25 mouse cellular contexts compared by ENCODE assay signal in the genomic region with DNA sequence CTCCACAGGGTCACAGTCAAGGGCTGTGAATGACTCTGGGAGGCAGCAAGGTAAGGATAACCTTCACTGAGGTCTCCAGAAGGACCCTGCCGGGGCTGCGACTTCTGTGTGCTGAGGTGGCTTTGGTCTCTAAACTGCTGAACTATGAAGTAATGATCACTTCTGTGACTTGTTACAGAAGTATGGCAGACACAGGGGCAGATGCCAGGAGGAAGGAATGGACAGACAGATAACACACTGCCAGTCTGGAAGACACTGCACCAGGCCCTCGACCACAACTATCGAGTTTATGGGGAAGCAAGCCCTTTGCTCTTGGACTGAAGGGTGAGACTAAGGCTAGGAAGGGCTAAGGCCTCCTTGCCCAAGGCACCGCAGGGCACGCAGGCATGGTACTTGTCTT. TPM values are rescaled to one million over a fixed set of nuclear protein-coding genes. Genes with fewer than 3 reads are reported as not detected.
DNase-seq lines count a peak whose midpoint lies in the region; ATAC-seq and TF ChIP-seq lines count a peak whose summit lies in the region.
"Had no signal": no experiment of that assay in that cellular context is flagged by ENCODE, and none has a peak within 500 bp of the region (broad histone marks: within the 10 kb centered on the region; RNA-seq: fewer than 3 reads in every experiment).

No protein-coding gene starts in this region.

- no peaks in the 10 kb centered on the region for H3K9me3 ChIP-seq in midbrain, embryonic 13.5 days
- H3K9me3 ChIP-seq in midbrain, embryonic 14.5 days (ENCODE audit: control insufficient read depth, low read length) = no peaks in the 10 kb centered on the region
- H3K9me3 ChIP-seq: embryonic facial prominence, embryonic 15.5 days; forebrain, embryonic 10.5 days; heart, embryonic 12.5 days; hindbrain, embryonic 10.5 days had no signal

- DNase-seq in adrenal gland, postnatal 14 days = peak; percentile 29
- DNase-seq in adrenal gland, postnatal 25 days = no peak
- DNase-seq in midbrain, embryonic 14.5 days = no peak
- no peak for DNase-seq in urinary bladder, postnatal 10 days (ENCODE audit: low spot score)
- DNase-seq in yolk sac, embryonic 10.5 days (ENCODE audit: low spot score) = no peak
- DNase-seq: cerebellum, adult 11-12 months; cerebellum, adult 9-10 months; cerebellum, postnatal 25 days; gastrocnemius, adult 2 months; gastrocnemius, postnatal 25 days had no signal

- no peak for TF ChIP-seq CTCF in bone marrow, adult 2 months (IDR thresholded peaks at IDR 0.05; ENCODE audit: control insufficient read depth, insufficient read depth, low read length)

- peaks cover 5% of the 10 kb centered on the region for H3K27me3 ChIP-seq in midbrain, embryonic 13.5 days
- H3K27me3 ChIP-seq in midbrain, embryonic 14.5 days (ENCODE audit: control insufficient read depth, insufficient read depth, low read length) = 0 out of 2 replicates have a peak, but pooled peaks cover 1% of the 10 kb centered on the region

- no peak overlapping the region for H3K4me3 ChIP-seq in midbrain, embryonic 13.5 days (replicated peaks)
- H3K4me3 ChIP-seq in midbrain, embryonic 14.5 days (replicated peaks; ENCODE audit: low read depth, low read length) = no peak overlapping the region
- no peak overlapping the region for H3K4me3 ChIP-seq in bone marrow, adult 2 months (replicated peaks; ENCODE audit: control insufficient read depth, low read depth, low read length)
- H3K4me3 ChIP-seq: embryonic facial prominence, embryonic 15.5 days; erythroblast, embryonic 14.5 days; forebrain, embryonic 10.5 days; gastrocnemius, adult 2 months; heart, embryonic 12.5 days; hindbrain, embryonic 10.5 days had no signal

- no peak for TF ChIP-seq POLR2A in bone marrow, adult 2 months (IDR thresholded peaks at IDR 0.05; ENCODE audit: borderline replicate concordance, control insufficient read depth, low read depth, low read length)

- peak overlapping the region; percentile 8; the same call in 1 of the 2 replicates for H3K9ac ChIP-seq in midbrain, embryonic 13.5 days (replicated peaks)
- H3K9ac ChIP-seq in midbrain, embryonic 14.5 days (replicated peaks; ENCODE audit: low read length) = no peak overlapping the region
- H3K9ac ChIP-seq: embryonic facial prominence, embryonic 15.5 days; heart, embryonic 12.5 days; hindbrain, embryonic 14.5 days had no signal

- H3K36me3 ChIP-seq in midbrain, embryonic 13.5 days = peaks cover 12% of the 10 kb centered on the region
- H3K36me3 ChIP-seq in midbrain, embryonic 14.5 days (ENCODE audit: control insufficient read depth, insufficient read depth, low read length) = peaks cover 17% of the 10 kb centered on the region

- no peak for ATAC-seq in midbrain, embryonic 13.5 days
- ATAC-seq in midbrain, embryonic 14.5 days (ENCODE audit: low FRiP score, low TSS enrichment) = no peak
- ATAC-seq: forebrain, embryonic 14.5 days had no signal

- no peak overlapping the region for H3K4me2 ChIP-seq in midbrain, embryonic 13.5 days (replicated peaks)
- no peak overlapping the region for H3K4me2 ChIP-seq in midbrain, embryonic 14.5 days (ENCODE audit: low read length)
- H3K4me2 ChIP-seq: embryonic facial prominence, embryonic 15.5 days; heart, embryonic 12.5 days; hindbrain, embryonic 14.5 days had no signal

- WGBS in midbrain, embryonic 13.5 days = 89% methylated on average over 6 of the region's 6 CpGs
- WGBS in midbrain, embryonic 14.5 days = 86% methylated on average over 6 of the region's 6 CpGs
- WGBS in bone marrow, adult 2 months = 55% methylated on average over 6 of the region's 6 CpGs

- no peak overlapping the region for H3K27ac ChIP-seq in midbrain, embryonic 13.5 days
- no peak overlapping the region for H3K27ac ChIP-seq in midbrain, embryonic 14.5 days (replicated peaks; ENCODE audit: low read depth, low read length)
- H3K27ac ChIP-seq in bone marrow, adult 2 months (ENCODE audit: control insufficient read depth, insufficient read depth, low read depth, low read length, poor library complexity) = peak overlapping the region; percentile 50; the same call in 1 of the 2 replicates
- H3K27ac ChIP-seq: embryonic facial prominence, embryonic 15.5 days; forebrain, embryonic 10.5 days; gastrocnemius, adult 2 months; hindbrain, embryonic 10.5 days; hindbrain, embryonic 14.5 days had no signal

- H3K4me1 ChIP-seq in midbrain, embryonic 13.5 days (replicated peaks) = peaks cover 36% of the 10 kb centered on the region
- H3K4me1 ChIP-seq in midbrain, embryonic 14.5 days (ENCODE audit: control insufficient read depth, insufficient read depth, low read length) = peaks cover 11% of the 10 kb centered on the region
- H3K4me1 ChIP-seq in bone marrow, adult 2 months (ENCODE audit: control insufficient read depth, insufficient read depth, low read length) = peaks cover 3% of the 10 kb centered on the region

RNA-seq across cellular contexts. Expression of gene Hsdl1, which starts 3.8 kb away (rescaled TPM):
- total RNA-seq in adrenal gland, postnatal 14 days (2021) = 25.6 and 30.1 TPM in 2 replicates
- total RNA-seq in adrenal gland, postnatal 25 days (2021) = 40.0 and 64.0 TPM in 2 replicates
- polyA plus RNA-seq in midbrain, embryonic 13.5 days (2015; fragmentation: Nextera tagmentation; extraction: Ambion mirVana) = 153 and 157 TPM in 2 replicates
- 178 and 204 TPM in 2 replicates for polyA plus RNA-seq in midbrain, embryonic 14.5 days (2014; fragmentation: Nextera tagmentation; extraction: Ambion mirVana)
- polyA plus RNA-seq in bone marrow, adult 2 months (2011; ENCODE audit: insufficient read depth, insufficient read length, low replicate concordance, missing spikeins) = 14.5 and 22.2 TPM in 2 replicates

RNA-seq across cellular contexts. Expression of gene Dnaaf1, which starts 3.9 kb away (rescaled TPM):
- not detected in 2 replicates for total RNA-seq in adrenal gland, postnatal 14 days (2021)
- 0.15 TPM in 1 of 2 replicates, not detected in the other for total RNA-seq in adrenal gland, postnatal 25 days (2021)
- 0.12 and 0.15 TPM in 2 replicates for polyA plus RNA-seq in midbrain, embryonic 13.5 days (2015; fragmentation: Nextera tagmentation; extraction: Ambion mirVana)
- polyA plus RNA-seq in midbrain, embryonic 14.5 days (2014; fragmentation: Nextera tagmentation; extraction: Ambion mirVana) = 0.13 and 0.23 TPM in 2 replicates
- 0.34 and 0.70 TPM in 2 replicates for polyA plus RNA-seq in bone marrow, adult 2 months (2011; ENCODE audit: insufficient read depth, insufficient read length, low replicate concordance, missing spikeins)
- total RNA-seq: gastrocnemius, adult 2 months; gastrocnemius, postnatal 25 days; granulocyte monocyte progenitor cell, adult 5-6 weeks; heart, adult 8-10 months; heart, postnatal 25 days had no signal
- polyA plus RNA-seq: adrenal gland, adult 2 months; erythroblast, embryonic 14.5 days had no signal

RNA-seq across cellular contexts. Expression of gene Mbtps1, which starts 12.6 kb away (rescaled TPM):
- total RNA-seq in adrenal gland, postnatal 14 days (2021) = 101 and 109 TPM in 2 replicates
- total RNA-seq in adrenal gland, postnatal 25 days (2021) = 109 and 122 TPM in 2 replicates
- 67.7 and 70.4 TPM in 2 replicates for polyA plus RNA-seq in midbrain, embryonic 13.5 days (2015; fragmentation: Nextera tagmentation; extraction: Ambion mirVana)
- 40.4 and 59.5 TPM in 2 replicates for polyA plus RNA-seq in midbrain, embryonic 14.5 days (2014; fragmentation: Nextera tagmentation; extraction: Ambion mirVana)
- 19.7 and 35.3 TPM in 2 replicates for polyA plus RNA-seq in bone marrow, adult 2 months (2011; ENCODE audit: insufficient read depth, insufficient read length, low replicate concordance, missing spikeins)

RNA-seq across cellular contexts. Expression of gene Taf1c, which starts 33.9 kb away (rescaled TPM):
- total RNA-seq in adrenal gland, postnatal 14 days (2021) = 11.9 and 13.3 TPM in 2 replicates
- total RNA-seq in adrenal gland, postnatal 25 days (2021) = 14.0 and 15.7 TPM in 2 replicates
- polyA plus RNA-seq in midbrain, embryonic 13.5 days (2015; fragmentation: Nextera tagmentation; extraction: Ambion mirVana) = 14.9 and 15.1 TPM in 2 replicates
- polyA plus RNA-seq in midbrain, embryonic 14.5 days (2014; fragmentation: Nextera tagmentation; extraction: Ambion mirVana) = 14.6 and 16.6 TPM in 2 replicates
- polyA plus RNA-seq in bone marrow, adult 2 months (2011; ENCODE audit: insufficient read depth, insufficient read length, low replicate concordance, missing spikeins) = 9.6 and 17.6 TPM in 2 replicates

RNA-seq across cellular contexts. Expression of gene Adad2, which starts 41.4 kb away (rescaled TPM):
- total RNA-seq in adrenal gland, postnatal 14 days (2021) = not detected in 2 replicates
- total RNA-seq in adrenal gland, postnatal 25 days (2021) = not detected in 2 replicates
- not detected in 2 replicates for polyA plus RNA-seq in midbrain, embryonic 13.5 days (2015; fragmentation: Nextera tagmentation; extraction: Ambion mirVana)
- polyA plus RNA-seq in midbrain, embryonic 14.5 days (2014; fragmentation: Nextera tagmentation; extraction: Ambion mirVana) = 0.21 and 0.32 TPM in 2 replicates
- not detected in 2 replicates for polyA plus RNA-seq in bone marrow, adult 2 months (2011; ENCODE audit: insufficient read depth, insufficient read length, low replicate concordance, missing spikeins)
- total RNA-seq: adrenal gland, adult 2 months; adrenal gland, postnatal 4 days; gastrocnemius, adult 2 months; granulocyte monocyte progenitor cell, adult 5-6 weeks; heart, adult 8-10 months; heart, postnatal 25 days had no signal
- polyA plus RNA-seq: adrenal gland, adult 2 months; C2C12; erythroblast, embryonic 14.5 days; heart, embryonic 12.5 days; hindbrain, embryonic 14.5 days had no signal
